Mouse (Mus musculus): ENCODE measurements around the gene Vmn1r77. TPM values are rescaled to one million over a fixed set of nuclear protein-coding genes. Genes with fewer than 3 reads are reported as not detected.

The Vmn1r77 gene
- not detected for total RNA-seq (2023)

DNA sequence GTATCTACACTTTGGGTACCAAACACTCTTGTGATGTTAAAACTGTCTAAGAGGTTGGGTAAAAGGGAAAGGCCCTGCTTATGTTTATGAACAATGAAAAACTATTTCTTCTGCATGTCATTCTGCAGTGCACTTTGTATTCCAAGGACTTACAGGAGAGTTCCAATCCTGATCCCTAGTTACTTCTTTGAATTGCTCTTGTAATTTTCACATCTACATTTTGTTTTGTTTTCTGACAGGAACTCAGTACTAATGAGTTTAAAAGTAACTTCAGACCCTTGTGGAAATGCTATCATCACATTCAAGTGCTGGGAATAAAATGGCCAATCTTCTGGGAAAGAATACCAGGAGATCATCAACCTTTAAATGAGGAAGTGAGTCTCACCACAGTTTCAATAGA lies at the start of gene Vmn1r77:
Gene Vmn1r77 (plus strand): TSS at position 301 of the 400 bp plus-strand sequence.

Other genes starting within 250 kb of the Vmn1r77 start
- not detected for gene Vmn1r74, start 202.8 kb upstream of the Vmn1r77 start, total RNA-seq (2023)
- gene Vmn1r75, start 162.1 kb upstream of the Vmn1r77 start, total RNA-seq (2023) = not detected
- not detected for gene Vmn1r76, start 98.5 kb upstream of the Vmn1r77 start, total RNA-seq (2023)
- not detected for gene Vmn1r78, start 113.5 kb downstream of the Vmn1r77 start, total RNA-seq (2023)
- gene Vmn1r79, start 134.5 kb downstream of the Vmn1r77 start, total RNA-seq (2023) = not detected
- not detected for gene Vmn1r80, start 152.5 kb downstream of the Vmn1r77 start, total RNA-seq (2023)
- gene Vmn1r81, start 231.5 kb downstream of the Vmn1r77 start, total RNA-seq (2023) = under 1 TPM; 0.06 to 0.18 TPM

All from T-cell, adult 66 days (primary cell).